Mouse (Mus musculus) adrenal gland, postnatal 10 days (tissue): ENCODE data around the gene Tcf19. TPM values are rescaled to one million over a fixed set of nuclear protein-coding genes. Genes with fewer than 3 reads are reported as not detected.

ENCODE experiments used
- DNase-seq: peaks from one replicate; pipeline ENCODE4 v3.0.0; 2021; ENCODE audit warnings: mixed read lengths
- long read RNA-seq, 2 experiments: library from polyadenylated mRNA; stranded (forward); transcript quantifications; one replicate each; pipeline ENCODE4 v2.0.0; 2021
- total RNA-seq, 2 experiments: library from RNA; stranded (reverse); gene quantifications; 2 replicates each; pipeline ENCODE4 v1.2.3; 2021

Tcf19 gene
- total RNA-seq, result 10 to 100 TPM; 20.3 to 25.1 TPM
- long read RNA-seq, experiment 1, transcript Tcf19-203 (4 exons, 1,665 nt), result major isoform, 11 of 37 reads
- long read RNA-seq, experiment 1, partial matches to known transcripts, result 3 of 37 reads
- long read RNA-seq, experiment 1, other reads (novel, unspliced or antisense), result 19 of 37 reads
- long read RNA-seq, experiment 2, transcript Tcf19-203 (4 exons, 1,665 nt), result major isoform, 10 of 19 reads
- long read RNA-seq, experiment 2, partial matches to known transcripts, result 3 of 19 reads
- long read RNA-seq, experiment 2, other reads (novel, unspliced or antisense), result 4 of 19 reads

DNA sequence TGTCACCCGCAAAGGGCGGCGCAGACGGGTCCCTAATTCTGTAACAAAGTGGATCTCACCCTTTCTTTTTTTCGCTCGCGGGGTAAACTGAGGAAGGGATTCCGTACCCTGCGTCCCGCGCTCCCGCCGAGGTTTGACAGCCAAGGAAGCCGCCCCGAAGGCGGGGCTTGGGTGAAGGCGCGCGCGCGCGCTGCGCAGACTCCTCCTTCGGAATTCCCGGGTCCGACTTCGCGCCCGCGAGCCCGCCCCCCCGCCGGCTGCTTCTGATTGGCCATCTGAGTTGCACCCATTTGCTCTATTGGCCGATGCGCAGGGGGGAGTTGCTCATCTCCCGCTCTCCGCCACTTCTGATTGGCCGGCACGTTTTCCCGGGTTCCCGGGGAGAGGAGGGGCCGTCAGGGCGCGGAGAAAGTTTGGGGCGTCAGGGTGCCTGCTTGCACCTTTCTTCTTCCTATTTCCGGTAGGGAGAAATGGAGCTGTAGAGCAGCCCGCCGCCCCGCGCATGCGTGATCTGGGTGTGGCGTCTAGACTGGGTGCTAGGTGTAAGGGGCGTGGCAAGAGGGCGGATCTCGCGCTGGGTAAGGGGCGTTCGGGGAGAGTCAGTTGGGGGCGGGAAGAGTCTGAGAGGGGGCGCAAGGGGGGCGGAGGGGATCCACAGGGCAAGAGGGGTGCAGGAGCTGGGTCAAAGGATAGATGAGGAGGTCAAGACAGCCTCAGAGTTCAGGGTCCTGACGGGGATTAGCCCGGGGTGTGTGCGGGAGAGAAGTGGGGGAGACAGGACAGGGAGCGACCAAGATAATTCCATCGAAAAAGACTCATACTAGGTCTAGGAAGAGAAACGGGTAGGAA, at the start of gene Tcf19, which contains the start of gene Cchcr1:
Tcf19 (minus strand) TSS at position 173 of the 849 bp plus-strand sequence.
Cchcr1 (plus strand) TSS at position 449 of the 849 bp plus-strand sequence.
- DNase-seq, result peak; percentile 98

DNA sequence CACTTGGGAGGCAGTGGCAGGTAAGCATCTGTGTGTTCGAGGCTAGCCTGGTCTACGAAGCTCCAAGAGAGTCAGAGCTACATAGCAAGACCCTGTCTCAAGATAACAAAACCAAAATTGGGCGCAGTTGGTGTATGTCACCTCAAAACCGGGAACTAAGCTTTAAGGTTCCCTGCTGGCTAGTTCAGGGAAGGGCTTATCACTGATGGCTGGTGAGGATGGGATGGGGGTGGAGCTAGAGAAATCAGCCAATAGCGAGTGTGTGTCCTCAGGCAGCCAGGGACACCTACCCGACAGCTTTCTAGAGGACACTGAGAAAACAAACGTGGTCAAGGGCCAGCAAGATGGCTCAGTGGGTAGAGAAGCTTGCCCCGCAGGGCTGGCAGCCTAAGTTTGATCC, 41.6 kb upstream of the Tcf19 start:
- no peak for DNase-seq

- DNase-seq, result no peak
Measured at GRCm38 (mm10) chr17:35557351-35557750, 40.7 kb upstream of the Tcf19 start.

- peak; percentile 68 for DNase-seq
Measured at GRCm38 (mm10) chr17:35556812-35557211, 40.2 kb upstream of the Tcf19 start.

DNA sequence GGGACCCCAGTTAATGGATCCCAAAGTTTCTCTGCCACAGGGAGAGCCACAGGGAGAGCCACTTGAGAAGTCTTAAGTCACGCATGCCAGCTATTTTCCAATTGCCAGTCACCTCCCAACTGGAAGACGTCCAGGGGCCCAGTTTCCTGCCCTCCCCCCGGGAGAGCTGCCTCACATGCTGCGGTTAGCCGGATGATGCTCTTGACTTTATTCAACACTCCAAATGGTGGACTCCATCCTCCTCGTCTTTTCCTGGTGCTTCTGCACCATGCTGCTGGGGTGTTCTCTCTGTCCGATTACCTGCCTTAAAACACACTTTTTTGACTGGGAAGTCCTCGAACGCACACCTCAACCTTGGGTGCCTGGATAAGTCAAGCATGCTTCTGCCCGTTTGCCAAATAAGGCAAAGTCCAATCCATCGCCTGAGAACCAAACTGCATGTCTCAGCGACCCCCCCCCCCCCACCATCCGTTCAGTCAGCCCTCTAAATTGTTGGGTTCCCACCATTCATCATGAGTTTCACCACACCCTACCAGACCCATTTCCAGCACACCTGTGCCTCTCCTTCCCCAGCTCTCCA, 39.7 kb upstream of the Tcf19 start:
- no peak for DNase-seq

GRCm38 (mm10) chr17:35554761-35555397, 38.3 kb upstream of the Tcf19 start:
- no peak for DNase-seq

GRCm38 (mm10) chr17:35554321-35554720, 37.7 kb upstream of the Tcf19 start:
- no peak for DNase-seq

GRCm38 (mm10) chr17:35551881-35552414, 35.3 kb upstream of the Tcf19 start, which contains the start of gene Cdsn:
Gene Cdsn (plus strand): TSS chr17:35552128.
- peak; percentile 64 for DNase-seq

DNA sequence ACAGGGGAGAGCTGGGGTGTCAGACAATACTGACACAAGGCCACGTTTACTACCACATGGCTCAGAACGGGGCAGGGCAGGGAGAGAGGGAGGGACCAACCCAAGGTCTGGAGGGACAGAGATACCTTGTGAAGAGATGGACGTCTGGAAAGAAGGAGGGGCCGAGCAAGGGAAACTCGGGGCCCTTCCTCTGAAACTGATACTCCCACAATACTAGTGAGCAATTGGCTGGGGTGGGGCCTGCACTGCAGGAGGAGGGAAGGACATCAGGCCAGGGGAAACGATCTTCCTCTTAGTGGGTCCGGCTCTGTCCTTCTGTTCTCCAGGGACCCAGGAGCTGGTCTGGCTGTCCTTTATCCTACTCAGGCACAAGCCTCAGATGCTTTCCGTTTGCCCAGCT, 34.2 kb upstream of the Tcf19 start:
- DNase-seq, result no peak

GRCm38 (mm10) chr17:35550143-35550494, 33.5 kb upstream of the Tcf19 start:
- no peak for DNase-seq

DNA sequence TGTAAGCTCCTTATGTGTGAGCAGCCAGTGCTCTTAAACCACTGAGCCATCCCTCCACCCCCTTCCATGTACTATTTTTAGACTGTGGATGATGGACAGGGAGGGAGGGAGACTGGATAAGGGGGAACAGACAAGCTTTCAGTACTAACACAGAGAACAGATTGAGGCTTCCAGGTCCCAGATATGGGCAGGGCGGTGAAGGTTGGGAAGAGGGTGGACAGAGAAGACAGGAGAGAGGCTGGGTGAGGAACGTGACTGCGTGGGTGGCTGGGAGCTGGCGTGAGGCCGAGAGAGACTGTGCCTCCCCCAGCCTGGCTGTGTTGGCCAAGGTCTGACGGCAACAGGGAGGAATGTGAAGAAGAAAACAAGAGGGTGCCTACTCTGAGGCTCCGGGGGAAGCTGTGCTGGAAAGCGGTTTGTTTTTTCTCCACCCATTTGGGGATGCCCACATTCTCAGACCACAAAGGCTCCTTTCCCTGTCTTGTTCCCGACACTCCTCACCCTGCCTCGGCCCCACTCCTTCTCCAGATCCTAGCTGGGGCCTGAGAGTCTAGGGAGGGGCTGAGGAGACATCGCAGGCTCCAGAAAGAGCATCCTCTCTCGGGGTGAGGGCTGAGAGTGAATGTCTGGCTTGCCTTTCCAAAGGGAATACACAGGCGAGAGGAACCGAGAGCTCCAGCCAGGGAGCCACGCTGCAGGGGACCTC, 33.0 kb upstream of the Tcf19 start:
- DNase-seq, result peak; percentile 84

- DNase-seq, result no peak
Measured at GRCm38 (mm10) chr17:35548636-35549035, 32.0 kb upstream of the Tcf19 start.

- DNase-seq, result no peak
Measured at GRCm38 (mm10) chr17:35547465-35547864, 30.8 kb upstream of the Tcf19 start.

- peak; percentile 71 for DNase-seq
Measured at GRCm38 (mm10) chr17:35544680-35545079, 28.1 kb upstream of the Tcf19 start.

GRCm38 (mm10) chr17:35544001-35544400, 27.4 kb upstream of the Tcf19 start:
- no peak for DNase-seq

GRCm38 (mm10) chr17:35543412-35543861, 26.8 kb upstream of the Tcf19 start:
- no peak for DNase-seq

- no peak for DNase-seq
Measured at GRCm38 (mm10) chr17:35542761-35543411, 26.3 kb upstream of the Tcf19 start.

DNA sequence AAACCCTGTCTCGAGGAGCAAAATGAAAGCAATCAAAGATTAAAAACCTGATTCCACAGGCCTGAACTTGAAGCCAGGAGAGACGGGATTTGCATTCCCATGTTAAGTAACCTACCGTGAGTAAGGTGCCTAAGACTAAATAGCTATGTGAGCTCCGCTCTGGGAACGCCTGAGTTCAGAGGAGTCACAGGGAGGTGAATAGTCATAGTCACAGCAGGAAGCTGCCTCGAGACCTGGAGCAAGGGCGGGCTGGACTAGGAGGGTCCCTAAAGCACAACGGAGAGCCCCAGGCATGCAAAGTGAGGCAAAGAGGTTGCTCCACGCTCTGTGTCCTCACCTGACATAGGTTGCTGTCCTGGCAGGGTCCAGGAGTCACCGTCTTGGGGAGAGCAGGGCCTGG, 22.9 kb upstream of the Tcf19 start:
- no peak for DNase-seq

DNA sequence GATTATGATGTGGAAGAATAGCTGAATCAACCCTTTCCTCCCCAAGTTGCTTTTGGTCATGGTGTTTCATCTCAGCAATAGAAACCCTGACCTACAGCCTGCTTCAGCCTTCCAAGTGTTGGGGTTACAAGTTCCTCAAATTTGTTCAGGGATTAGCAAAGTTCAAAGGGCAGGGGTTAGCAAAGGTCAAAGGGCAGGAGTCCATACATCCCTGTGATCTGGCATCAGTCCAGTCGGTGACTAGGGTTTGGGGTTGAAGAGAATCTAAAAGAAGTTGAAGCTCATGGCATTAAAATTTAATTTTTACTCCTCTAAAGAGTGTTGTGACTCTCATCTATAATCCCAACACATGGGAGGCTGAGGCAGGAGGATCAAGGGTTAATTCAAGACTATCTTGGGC, 21.9 kb upstream of the Tcf19 start:
- DNase-seq, result no peak

DNA sequence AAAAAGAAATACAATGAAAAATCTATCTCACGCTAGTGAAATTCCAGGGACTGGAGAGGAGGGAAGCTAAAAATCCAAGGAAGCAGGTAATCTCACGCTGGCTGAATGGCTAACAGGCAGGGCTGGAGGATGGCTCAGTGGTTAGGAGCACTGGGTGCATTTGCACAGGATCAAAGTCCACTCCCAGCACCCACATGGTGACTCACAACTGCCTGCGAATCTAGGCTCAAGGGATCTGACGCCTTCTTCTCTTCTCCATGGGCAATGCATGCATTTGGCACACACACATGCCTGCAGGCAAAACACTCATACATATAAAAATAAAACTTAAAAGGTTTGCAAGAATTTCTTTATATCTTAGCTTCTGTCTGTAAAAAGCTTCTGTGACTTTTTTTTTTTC, 20.8 kb upstream of the Tcf19 start:
- DNase-seq, result no peak

GRCm38 (mm10) chr17:35534343-35534742, 17.7 kb upstream of the Tcf19 start:
- DNase-seq, result peak; percentile 85
